Mouse (Mus musculus): Measurements from ENCODE around the gene Ppp2r5a.

DNA sequence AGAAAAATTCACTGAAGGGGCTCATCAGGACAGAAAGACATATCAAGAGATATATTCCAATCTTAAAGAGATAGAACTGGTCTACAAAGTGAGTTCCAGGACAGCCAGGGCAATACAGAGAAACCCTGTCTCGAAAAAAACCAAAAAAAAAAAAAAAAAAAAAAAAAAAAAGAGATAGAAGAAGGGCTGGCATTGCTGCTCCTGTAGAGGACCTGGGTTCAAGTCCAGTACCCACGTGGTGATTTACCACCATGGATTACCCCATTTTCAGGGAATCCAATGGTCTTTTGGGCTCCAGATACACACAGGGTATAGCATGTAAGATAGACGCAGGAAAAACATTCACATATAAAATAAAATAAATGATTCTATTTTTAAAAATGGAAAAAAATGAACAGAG, 22.2 kb downstream of the Ppp2r5a start:
- TF ChIP-seq CTCF (IDR thresholded peaks at IDR 0.05; ENCODE audit: low read depth) (no peak), EP300 (IDR thresholded peaks at IDR 0.05; ENCODE audit: low read depth) (no peak)
